Mouse (Mus musculus) liver, adult 2 months (tissue): ENCODE measurements around the gene Gda.

ENCODE experiments used
- CTCF ChIP-seq: fragments of 200-500 bp; IDR thresholded peaks from 2 replicates; pipeline ENCODE4 v1.5.1; 2011; ENCODE audit warnings: low read depth, low read length, control low read depth
- POLR2A ChIP-seq: fragments of 200-500 bp; IDR thresholded peaks from 2 replicates; pipeline ENCODE4 v1.6.1; 2011; ENCODE audit warnings: low read length, control low read depth; ENCODE audit not compliant: insufficient read depth; ENCODE audit errors: extremely low read depth

GRCm38 (mm10) chr19:21346646-21347045 lies 126.6 kb downstream of the Gda start:
- no peak for TF ChIP-seq POLR2A
- TF ChIP-seq CTCF, result no peak
